Mouse (Mus musculus) forebrain, embryonic 14.5 days (tissue): ENCODE results near the gene Cyp2t4. TPM values are rescaled to one million over a fixed set of nuclear protein-coding genes. Genes with fewer than 3 reads are reported as not detected.
A peak's percentile ranks its signal among the peaks of the same experiment; 100 is the strongest.

Experiments used
- ATAC-seq: fragments of 200-750 bp; cut with Nextera tagmentation; 2 replicates; pipeline ENCODE4 v1.8.0; 2017; ENCODE audit warnings: mild to moderate bottlenecking, moderate library complexity
- DNase-seq: peaks from one replicate; pipeline ENCODE4 v3.0.0-alpha.2; 2015; ENCODE audit warnings: low spot score
- H3K27ac ChIP-seq: fragments of 300-500 bp; sonication (generic); 2 replicates; pipeline ENCODE4 v1.5.1; 2014; ENCODE audit warnings: low read depth, mild to moderate bottlenecking, control low read depth, low read length, moderate library complexity
- H3K27me3 ChIP-seq: fragments of 300-500 bp; sonication (generic); replicated peaks from 2 replicates; pipeline ENCODE4 v1.6.1; 2014; ENCODE audit warnings: low read length, control low read depth, mixed read lengths; ENCODE audit not compliant: control insufficient read depth, insufficient read depth
- H3K36me3 ChIP-seq: fragments of 300-500 bp; sonication (generic); 2 replicates; pipeline ENCODE4 v1.6.1; 2014; ENCODE audit warnings: low read length, control low read depth; ENCODE audit not compliant: control insufficient read depth, insufficient read depth
- H3K4me1 ChIP-seq: fragments of 300-500 bp; sonication (generic); 2 replicates; pipeline ENCODE4 v1.6.1; 2014; ENCODE audit warnings: antibody characterized with exemption, low read length, control low read depth; ENCODE audit not compliant: control insufficient read depth, insufficient read depth
- H3K4me2 ChIP-seq: fragments of 300-500 bp; sonication (generic); 2 replicates; pipeline ENCODE4 v1.6.1; 2014; ENCODE audit warnings: mild to moderate bottlenecking, control low read depth, low read length
- H3K4me3 ChIP-seq: fragments of 300-500 bp; sonication (generic); 2 replicates; pipeline ENCODE4 v1.5.1; 2014; ENCODE audit warnings: low read depth, low read length, control low read depth
- H3K9ac ChIP-seq: fragments of 300-500 bp; sonication (generic); 2 replicates; pipeline ENCODE4 v1.6.1; 2014; ENCODE audit warnings: mild to moderate bottlenecking, low read length, control low read depth, moderate library complexity
- H3K9me3 ChIP-seq: fragments of 300-500 bp; sonication (generic); replicated peaks from 2 replicates; pipeline ENCODE4 v1.6.1; 2016; ENCODE audit warnings: low read length, control low read depth, mixed read lengths; ENCODE audit not compliant: control insufficient read depth
- WGBS: fragments of 180-500 bp; shearing (Covaris S2); extraction: QIAGEN DNeasy Blood & Tissue Kit; methylation state at CpG from one replicate; pipeline ENCODE4 v1.1.7; 2014; 5-methylcytosine and 5-hydroxymethylcytosine counted together
- polyA plus RNA-seq: library from polyadenylated mRNA; unstranded; fragments of >200 nt; fragmentation: Nextera tagmentation; extraction: Ambion mirVana; gene quantifications from 2 replicates; pipeline ENCODE4 v1.2.1, GENCODE M21; 2014

The Cyp2t4 gene
- polyA plus RNA-seq, 1 experiment from 2014 or later, result not detected

GRCm38 (mm10) chr7:27156005-27156404, 2.5 kb downstream of the Cyp2t4 start:
- ATAC-seq, result no peak
- DNase-seq, result no peak
- 76% methylated on average over 13 of the region's 13 CpGs for WGBS

GRCm38 (mm10) chr7:27158171-27158570, 4.7 kb downstream of the Cyp2t4 start:
- Histone ChIP-seq H3K27ac (no peak overlapping the region), H3K9ac (no peak overlapping the region), H3K36me3 (peaks cover 47% of the 10 kb centered on the region), H3K4me1 (peaks cover 12% of the 10 kb centered on the region), H3K4me2 (no peak overlapping the region), H3K4me3 (no peak overlapping the region), H3K9me3 (no peaks in the 10 kb centered on the region), H3K27me3 (no peaks in the 10 kb centered on the region)
- no peak for ATAC-seq
- no peak for DNase-seq
- 96% methylated on average over 9 of the region's 9 CpGs for WGBS

More at GRCm38 (mm10) chr7:27156005-27156404, 2.5 kb downstream of the Cyp2t4 start:
- H3K27ac ChIP-seq, result no peak overlapping the region; the same call in 1 of the 2 replicates
- peaks cover 35% of the 10 kb centered on the region for H3K36me3 ChIP-seq
- peaks cover 5% of the 10 kb centered on the region for H3K4me1 ChIP-seq
- H3K4me3 ChIP-seq, result no peak overlapping the region
- no peaks in the 10 kb centered on the region for H3K9me3 ChIP-seq
- no peak overlapping the region for H3K4me2 ChIP-seq
- no peaks in the 10 kb centered on the region for H3K27me3 ChIP-seq
- H3K9ac ChIP-seq, result no peak overlapping the region

GRCm38 (mm10) chr7:27159256-27159655, 5.7 kb downstream of the Cyp2t4 start:
- no peaks in the 10 kb centered on the region for H3K9me3 ChIP-seq
- no peak overlapping the region for H3K4me3 ChIP-seq
- H3K27ac ChIP-seq, result no peak overlapping the region
- peaks cover 23% of the 10 kb centered on the region for H3K4me1 ChIP-seq
- no peak for ATAC-seq
- DNase-seq, result no peak
- no peaks in the 10 kb centered on the region for H3K27me3 ChIP-seq
- H3K9ac ChIP-seq, result no peak overlapping the region
- no peak overlapping the region for H3K4me2 ChIP-seq
- peaks cover 58% of the 10 kb centered on the region for H3K36me3 ChIP-seq
- WGBS, result 93% methylated on average over 6 of the region's 6 CpGs

- H3K4me2 ChIP-seq, result no peak overlapping the region
- H3K4me3 ChIP-seq, result no peak overlapping the region
- peak overlapping the region; percentile 39; the same call in 1 of the 2 replicates for H3K27ac ChIP-seq
- peaks cover 64% of the 10 kb centered on the region for H3K36me3 ChIP-seq
- peak; percentile 94 for DNase-seq
- H3K27me3 ChIP-seq, result no peaks in the 10 kb centered on the region
- H3K9me3 ChIP-seq, result no peaks in the 10 kb centered on the region
- H3K4me1 ChIP-seq, result peaks cover 29% of the 10 kb centered on the region
- WGBS, result 13% methylated on average over 8 of the region's 8 CpGs
- H3K9ac ChIP-seq, result no peak overlapping the region
- peak; percentile 94 for ATAC-seq
Observed at GRCm38 (mm10) chr7:27159882-27160281, 6.4 kb downstream of the Cyp2t4 start.

- WGBS, result 85% methylated on average over 3 of the region's 3 CpGs
- no peak overlapping the region for H3K4me2 ChIP-seq
- peaks cover 38% of the 10 kb centered on the region for H3K4me1 ChIP-seq
Observed at GRCm38 (mm10) chr7:27160921-27161320, 7.4 kb downstream of the Cyp2t4 start.

GRCm38 (mm10) chr7:27161744-27162143, 8.2 kb downstream of the Cyp2t4 start:
- DNase-seq (no peak), ATAC-seq (no peak)
- Histone ChIP-seq H3K27me3 (no peaks in the 10 kb centered on the region), H3K4me3 (no peak overlapping the region), H3K9ac (0 out of 2 replicates have a peak overlapping the region, but pooled peaks have one; percentile 17), H3K27ac (no peak overlapping the region), H3K9me3 (no peaks in the 10 kb centered on the region), H3K4me2 (no peak overlapping the region), H3K36me3 (peaks cover 70% of the 10 kb centered on the region), H3K4me1 (peaks cover 38% of the 10 kb centered on the region)
- 90% methylated on average over 4 of the region's 4 CpGs for WGBS

More at GRCm38 (mm10) chr7:27160921-27161320, 7.4 kb downstream of the Cyp2t4 start:
- H3K27ac ChIP-seq, result no peak overlapping the region
- no peaks in the 10 kb centered on the region for H3K9me3 ChIP-seq
- ATAC-seq (no peak), DNase-seq (no peak)
- peaks cover 70% of the 10 kb centered on the region for H3K36me3 ChIP-seq
- no peaks in the 10 kb centered on the region for H3K27me3 ChIP-seq
- no peak overlapping the region for H3K4me3 ChIP-seq
- no peak overlapping the region for H3K9ac ChIP-seq

GRCm38 (mm10) chr7:27162780-27163449, 9.4 kb downstream of the Cyp2t4 start:
- H3K4me1 ChIP-seq, result peaks cover 44% of the 10 kb centered on the region
- peak overlapping the region; percentile 49 for H3K9ac ChIP-seq
- no peak overlapping the region for H3K27ac ChIP-seq
- H3K9me3 ChIP-seq, result no peaks in the 10 kb centered on the region
- peak overlapping the region; percentile 78 for H3K4me2 ChIP-seq
- 87% methylated on average over 5 of the region's 5 CpGs for WGBS
- H3K4me3 ChIP-seq, result no peak overlapping the region
- H3K36me3 ChIP-seq, result peaks cover 61% of the 10 kb centered on the region
- DNase-seq (no peak), ATAC-seq (no peak)
- H3K27me3 ChIP-seq, result no peaks in the 10 kb centered on the region

GRCm38 (mm10) chr7:27163450-27163805, 9.9 kb downstream of the Cyp2t4 start:
- DNase-seq (no peak), ATAC-seq (no peak)
- peaks cover 56% of the 10 kb centered on the region for H3K36me3 ChIP-seq
- no peak overlapping the region for H3K27ac ChIP-seq
- peak overlapping the region; percentile 78 for H3K4me2 ChIP-seq
- no peaks in the 10 kb centered on the region for H3K27me3 ChIP-seq
- 92% methylated on average over 5 of the region's 5 CpGs for WGBS
- no peak overlapping the region for H3K4me3 ChIP-seq
- H3K9ac ChIP-seq, result peak overlapping the region; percentile 49; the same call in 1 of the 2 replicates
- H3K9me3 ChIP-seq, result no peaks in the 10 kb centered on the region
- peaks cover 44% of the 10 kb centered on the region for H3K4me1 ChIP-seq

GRCm38 (mm10) chr7:27164112-27164947, 10.8 kb downstream of the Cyp2t4 start:
- Histone ChIP-seq H3K27ac (no peak overlapping the region), H3K36me3 (peaks cover 47% of the 10 kb centered on the region), H3K4me3 (peak overlapping the region; percentile 72), H3K4me1 (peaks cover 44% of the 10 kb centered on the region), H3K9me3 (no peaks in the 10 kb centered on the region), H3K9ac (peak overlapping the region; percentile 49), H3K27me3 (no peaks in the 10 kb centered on the region), H3K4me2 (peak overlapping the region; percentile 78)
- ATAC-seq, result no peak
- whole genome bisulfite sequencing, result 87% methylated on average over 33 of the region's 33 CpGs
- no peak for DNase-seq
